Mouse (Mus musculus): ENCODE data around the gene Tpk1. TPM values are rescaled to one million over a fixed set of nuclear protein-coding genes. Genes with fewer than 3 reads are reported as not detected.

Tpk1 gene
- total and polyA plus RNA-seq, 2 experiments, result 6.2 to 16.7 TPM

DNA sequence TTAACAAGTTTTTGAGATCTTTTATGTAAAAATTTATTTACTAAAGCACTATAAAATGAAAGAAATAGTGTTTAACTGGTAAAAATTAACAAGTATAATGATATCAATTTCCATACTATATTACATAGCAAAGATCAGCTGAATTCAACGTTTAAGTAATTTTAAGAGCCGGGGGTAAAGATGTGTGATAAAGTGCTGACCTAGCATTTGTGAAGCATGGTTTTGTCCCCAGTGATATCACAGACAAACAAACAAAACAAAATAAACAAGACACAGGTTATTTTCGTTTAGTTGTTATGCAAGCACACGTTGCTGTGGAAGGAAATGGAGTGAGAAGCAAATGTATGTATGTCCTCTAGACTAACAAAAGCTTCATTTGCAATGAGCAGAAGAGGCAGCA, 103.6 kb downstream of the Tpk1 start:
- Histone ChIP-seq H3K27me3 (ENCODE audit: control insufficient read depth, insufficient read depth, low read length) (no peaks in the 10 kb centered on the region), H3K9ac (ENCODE audit: low read depth, low read length) (no peak overlapping the region), H3K4me1 (ENCODE audit: control insufficient read depth, insufficient read depth, low read length) (no peaks in the 10 kb centered on the region), H3K36me3 (ENCODE audit: control insufficient read depth, insufficient read depth, low read length) (no peaks in the 10 kb centered on the region), H3K4me3 (ENCODE audit: insufficient read depth, low read depth, low read length) (no peak overlapping the region), H3K79me2 (ENCODE audit: control insufficient read depth, insufficient read depth, low read length) (no peaks in the 10 kb centered on the region), H3K27ac (replicated peaks; ENCODE audit: insufficient read depth, low read depth, low read length) (no peak overlapping the region)
- WGBS, result 60% methylated on average over 4 of the region's 4 CpGs
- DNase-seq (ENCODE audit: extremely low read depth, low read depth, low spot score), result no peak
- no peak for TF ChIP-seq POLR2A (IDR thresholded peaks at IDR 0.05; ENCODE audit: extremely low read depth, insufficient read depth, low read length)
- TF ChIP-seq CTCF (IDR thresholded peaks at IDR 0.05; ENCODE audit: low read depth, low read length), result no peak

DNA sequence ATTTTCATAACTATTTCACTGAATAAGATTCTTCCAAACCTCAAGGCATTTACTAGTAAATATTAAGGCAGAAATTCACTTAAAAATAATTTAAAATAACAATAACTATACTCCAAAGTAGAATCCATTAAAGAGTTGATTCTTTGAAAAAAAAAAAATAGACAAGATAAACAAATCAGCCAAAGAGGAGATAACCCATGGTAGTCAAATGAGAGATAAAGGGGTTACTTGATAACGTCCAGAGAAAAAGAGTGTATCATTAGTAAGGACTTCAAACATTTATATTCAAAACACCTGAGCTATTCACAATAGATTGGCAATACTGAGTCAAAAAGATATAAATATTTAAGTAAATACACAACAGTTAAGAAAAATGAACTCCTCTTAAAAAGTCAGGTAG, 114.7 kb downstream of the Tpk1 start:
- H3K27me3 ChIP-seq (ENCODE audit: control insufficient read depth, insufficient read depth, low read length), result no peaks in the 10 kb centered on the region
- TF ChIP-seq CTCF (IDR thresholded peaks at IDR 0.05; ENCODE audit: low read depth, low read length) (no peak), POLR2A (IDR thresholded peaks at IDR 0.05; ENCODE audit: extremely low read depth, insufficient read depth, low read length) (no peak)
- H3K79me2 ChIP-seq (ENCODE audit: control insufficient read depth, insufficient read depth, low read length), result no peaks in the 10 kb centered on the region
- H3K36me3 ChIP-seq (ENCODE audit: control insufficient read depth, insufficient read depth, low read length), result no peaks in the 10 kb centered on the region
- H3K4me3 ChIP-seq (ENCODE audit: insufficient read depth, low read depth, low read length), result no peak overlapping the region
- 77% methylated on average over 1 of the region's 1 CpGs for WGBS
- no peak overlapping the region for H3K27ac ChIP-seq (replicated peaks; ENCODE audit: insufficient read depth, low read depth, low read length)
- H3K9ac ChIP-seq (ENCODE audit: low read depth, low read length), result no peak overlapping the region
- no peak for DNase-seq (ENCODE audit: extremely low read depth, low read depth, low spot score)
- no peaks in the 10 kb centered on the region for H3K4me1 ChIP-seq (ENCODE audit: control insufficient read depth, insufficient read depth, low read length)

- no peaks in the 10 kb centered on the region for H3K36me3 ChIP-seq (ENCODE audit: control insufficient read depth, insufficient read depth, low read length)
- H3K27ac ChIP-seq (replicated peaks; ENCODE audit: insufficient read depth, low read depth, low read length), result no peak overlapping the region
- peak; percentile 18 for DNase-seq (ENCODE audit: extremely low read depth, low read depth, low spot score)
- no peaks in the 10 kb centered on the region for H3K79me2 ChIP-seq (ENCODE audit: control insufficient read depth, insufficient read depth, low read length)
- TF ChIP-seq POLR2A (IDR thresholded peaks at IDR 0.05; ENCODE audit: extremely low read depth, insufficient read depth, low read length) (no peak), CTCF (IDR thresholded peaks at IDR 0.05; ENCODE audit: low read depth, low read length) (no peak)
- H3K4me1 ChIP-seq (ENCODE audit: control insufficient read depth, insufficient read depth, low read length), result no peaks in the 10 kb centered on the region
- no peak overlapping the region for H3K4me3 ChIP-seq (ENCODE audit: insufficient read depth, low read depth, low read length)
- no peaks in the 10 kb centered on the region for H3K27me3 ChIP-seq (ENCODE audit: control insufficient read depth, insufficient read depth, low read length)
- whole genome bisulfite sequencing, result 65% methylated on average over 1 of the region's 1 CpGs
- H3K9ac ChIP-seq (ENCODE audit: low read depth, low read length), result no peak overlapping the region
Measured at GRCm38 (mm10) chr6:43546537-43546936, 119.5 kb downstream of the Tpk1 start.

DNA sequence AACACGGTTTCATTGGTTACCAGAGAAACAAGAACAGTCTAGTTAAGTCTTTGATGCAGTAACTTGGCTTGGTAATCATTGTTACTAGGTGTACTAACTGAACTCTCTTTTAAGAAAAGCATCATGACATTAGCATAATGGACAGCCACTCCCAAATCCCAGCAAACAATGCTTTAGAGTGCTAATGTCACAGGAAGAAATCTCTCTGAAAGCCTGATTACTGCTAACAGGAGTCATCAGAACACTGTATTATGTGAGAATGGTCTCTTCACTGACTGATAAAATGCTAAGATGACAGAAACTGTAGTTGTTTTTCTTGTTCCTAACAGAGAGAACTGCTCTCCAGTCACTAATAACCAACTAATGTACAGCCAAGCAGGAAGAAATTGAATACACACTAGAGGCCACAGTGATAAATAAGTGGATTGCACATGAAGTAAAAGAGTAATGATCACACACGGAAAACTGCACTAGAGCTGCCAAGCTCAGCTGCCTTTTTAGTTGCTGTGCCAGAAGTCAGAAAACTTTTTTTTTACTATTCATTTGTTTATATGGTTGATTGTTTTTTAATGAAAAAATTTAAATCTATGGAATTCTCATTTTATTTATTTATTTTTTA, 128.7 kb downstream of the Tpk1 start:
- TF ChIP-seq POLR2A (IDR thresholded peaks at IDR 0.05; ENCODE audit: extremely low read depth, insufficient read depth, low read length), result no peak
- TF ChIP-seq CTCF (IDR thresholded peaks at IDR 0.05; ENCODE audit: low read depth, low read length), result no peak
- Histone ChIP-seq H3K79me2 (ENCODE audit: control insufficient read depth, insufficient read depth, low read length) (no peaks in the 10 kb centered on the region), H3K36me3 (ENCODE audit: control insufficient read depth, insufficient read depth, low read length) (no peaks in the 10 kb centered on the region), H3K27me3 (ENCODE audit: control insufficient read depth, insufficient read depth, low read length) (no peaks in the 10 kb centered on the region), H3K4me1 (ENCODE audit: control insufficient read depth, insufficient read depth, low read length) (no peaks in the 10 kb centered on the region; the same call in 1 of the 2 replicates), H3K27ac (replicated peaks; ENCODE audit: insufficient read depth, low read depth, low read length) (no peak overlapping the region), H3K4me3 (ENCODE audit: insufficient read depth, low read depth, low read length) (no peak overlapping the region), H3K9ac (ENCODE audit: low read depth, low read length) (no peak overlapping the region)
- WGBS, result 58% methylated on average over 2 of the region's 2 CpGs
- DNase-seq (ENCODE audit: extremely low read depth, low read depth, low spot score), result no peak

DNA sequence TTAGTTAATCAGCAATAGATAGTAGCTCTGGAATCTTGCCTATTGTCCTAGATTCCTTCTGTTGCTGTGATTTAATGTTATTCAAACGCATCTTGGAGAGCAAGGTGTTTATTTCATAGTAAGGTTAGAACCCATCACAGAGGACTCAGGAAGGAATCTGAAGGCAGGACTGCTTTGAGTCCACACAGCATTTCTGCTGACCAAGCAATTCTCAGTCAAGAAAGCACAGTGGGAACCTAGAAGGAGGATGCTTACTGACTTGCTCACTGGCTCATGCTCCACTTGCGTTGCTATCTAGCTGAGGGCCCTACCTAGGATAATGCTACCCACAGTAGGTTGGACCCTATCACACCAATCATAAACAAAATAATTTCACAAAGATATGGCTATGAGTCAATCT, 130.6 kb downstream of the Tpk1 start:
- Histone ChIP-seq H3K79me2 (ENCODE audit: control insufficient read depth, insufficient read depth, low read length) (no peaks in the 10 kb centered on the region), H3K9ac (ENCODE audit: low read depth, low read length) (no peak overlapping the region), H3K4me1 (ENCODE audit: control insufficient read depth, insufficient read depth, low read length) (no peaks in the 10 kb centered on the region; the same call in 1 of the 2 replicates), H3K27ac (replicated peaks; ENCODE audit: insufficient read depth, low read depth, low read length) (no peak overlapping the region), H3K36me3 (ENCODE audit: control insufficient read depth, insufficient read depth, low read length) (no peaks in the 10 kb centered on the region), H3K4me3 (ENCODE audit: insufficient read depth, low read depth, low read length) (no peak overlapping the region), H3K27me3 (ENCODE audit: control insufficient read depth, insufficient read depth, low read length) (no peaks in the 10 kb centered on the region)
- WGBS, result 78% methylated on average over 2 of the region's 2 CpGs
- DNase-seq (ENCODE audit: extremely low read depth, low read depth, low spot score), result no peak
- TF ChIP-seq CTCF (IDR thresholded peaks at IDR 0.05; ENCODE audit: low read depth, low read length) (no peak), POLR2A (IDR thresholded peaks at IDR 0.05; ENCODE audit: extremely low read depth, insufficient read depth, low read length) (no peak)

- H3K4me1 ChIP-seq (ENCODE audit: control insufficient read depth, insufficient read depth, low read length), result no peaks in the 10 kb centered on the region; the same call in 1 of the 2 replicates
- no peak for TF ChIP-seq CTCF (IDR thresholded peaks at IDR 0.05; ENCODE audit: low read depth, low read length)
- TF ChIP-seq POLR2A (IDR thresholded peaks at IDR 0.05; ENCODE audit: extremely low read depth, insufficient read depth, low read length), result no peak
- H3K27ac ChIP-seq (replicated peaks; ENCODE audit: insufficient read depth, low read depth, low read length), result no peak overlapping the region
- no peaks in the 10 kb centered on the region for H3K27me3 ChIP-seq (ENCODE audit: control insufficient read depth, insufficient read depth, low read length)
- H3K4me3 ChIP-seq (ENCODE audit: insufficient read depth, low read depth, low read length), result no peak overlapping the region
- no peak overlapping the region for H3K9ac ChIP-seq (ENCODE audit: low read depth, low read length)
- H3K79me2 ChIP-seq (ENCODE audit: control insufficient read depth, insufficient read depth, low read length), result no peaks in the 10 kb centered on the region
- H3K36me3 ChIP-seq (ENCODE audit: control insufficient read depth, insufficient read depth, low read length), result no peaks in the 10 kb centered on the region
- DNase-seq (ENCODE audit: extremely low read depth, low read depth, low spot score), result no peak
Measured at GRCm38 (mm10) chr6:43533323-43533722, 132.8 kb downstream of the Tpk1 start.
